1 mouse cellular context compared by ENCODE assay signal in genomic region chr9:108987704-108988350, GRCm38 (mm10).
TF ChIP-seq lines count a peak whose summit lies in the region.

No protein-coding gene starts in this region.

TF ChIP-seq in MEL, 35 proteins besides CTCF, POLR2A, EP300 and RAD21 (continued from another document):
- no peak for TF ChIP-seq MYB (IDR thresholded peaks at IDR 0.05; ENCODE audit: low read depth, low read length)
- no peak for TF ChIP-seq MAZ (IDR thresholded peaks at IDR 0.05; ENCODE audit: low read depth, low read length)
- TF ChIP-seq MAFK (IDR thresholded peaks at IDR 0.05; ENCODE audit: borderline replicate concordance, low read depth, low read length), result no peak
- TF ChIP-seq MEF2A (IDR thresholded peaks at IDR 0.05; ENCODE audit: extremely low read depth, insufficient replicate concordance, low read depth, low read length, poor library complexity, severe bottlenecking), result no peak
